Mouse (Mus musculus) thymus, adult 2 months (tissue): ENCODE data around the gene Rsph6a.

Experiments used
- CTCF ChIP-seq: fragments of 200-500 bp; IDR thresholded peaks from 2 replicates; pipeline ENCODE4 v1.5.1; 2012; ENCODE audit warnings: mild to moderate bottlenecking, control low read depth, low read length, moderate library complexity, borderline replicate concordance; ENCODE audit not compliant: control insufficient read depth, poor library complexity, insufficient read depth; ENCODE audit errors: extremely low read depth
- POLR2A ChIP-seq: fragments of 200-500 bp; IDR thresholded peaks from 2 replicates; pipeline ENCODE4 v1.6.1; 2012; ENCODE audit warnings: mild to moderate bottlenecking, low read length, control low read depth, moderate library complexity; ENCODE audit not compliant: control insufficient read depth, poor library complexity, insufficient read depth; ENCODE audit errors: extremely low read depth

DNA sequence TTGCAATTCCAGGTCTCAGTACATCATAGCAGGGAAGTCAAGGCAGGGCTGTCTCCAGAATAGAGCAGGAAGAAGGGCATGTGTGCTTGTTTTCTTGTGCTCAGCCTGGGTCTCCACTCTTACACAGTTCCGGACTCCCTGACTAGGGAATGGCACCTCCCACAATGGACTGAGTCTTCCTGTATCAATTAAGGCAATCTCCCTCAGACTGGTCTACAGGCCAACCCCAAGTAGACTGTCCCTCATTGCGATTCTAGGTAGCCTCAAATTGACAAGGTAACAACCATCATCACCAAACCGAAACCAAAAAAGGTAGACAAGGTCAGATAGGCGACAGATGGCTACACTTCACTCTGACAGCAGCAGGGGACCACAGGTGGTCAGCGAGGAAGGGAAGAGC lies 20.7 kb downstream of the Rsph6a start:
- no peak for TF ChIP-seq POLR2A
- no peak for TF ChIP-seq CTCF
